Mouse (Mus musculus): ENCODE data around the gene Dmrtb1. TPM values are rescaled to one million over a fixed set of nuclear protein-coding genes. Genes with fewer than 3 reads are reported as not detected.

Dmrtb1 gene
- total RNA-seq, 1 experiment: 1.7 TPM

DNA sequence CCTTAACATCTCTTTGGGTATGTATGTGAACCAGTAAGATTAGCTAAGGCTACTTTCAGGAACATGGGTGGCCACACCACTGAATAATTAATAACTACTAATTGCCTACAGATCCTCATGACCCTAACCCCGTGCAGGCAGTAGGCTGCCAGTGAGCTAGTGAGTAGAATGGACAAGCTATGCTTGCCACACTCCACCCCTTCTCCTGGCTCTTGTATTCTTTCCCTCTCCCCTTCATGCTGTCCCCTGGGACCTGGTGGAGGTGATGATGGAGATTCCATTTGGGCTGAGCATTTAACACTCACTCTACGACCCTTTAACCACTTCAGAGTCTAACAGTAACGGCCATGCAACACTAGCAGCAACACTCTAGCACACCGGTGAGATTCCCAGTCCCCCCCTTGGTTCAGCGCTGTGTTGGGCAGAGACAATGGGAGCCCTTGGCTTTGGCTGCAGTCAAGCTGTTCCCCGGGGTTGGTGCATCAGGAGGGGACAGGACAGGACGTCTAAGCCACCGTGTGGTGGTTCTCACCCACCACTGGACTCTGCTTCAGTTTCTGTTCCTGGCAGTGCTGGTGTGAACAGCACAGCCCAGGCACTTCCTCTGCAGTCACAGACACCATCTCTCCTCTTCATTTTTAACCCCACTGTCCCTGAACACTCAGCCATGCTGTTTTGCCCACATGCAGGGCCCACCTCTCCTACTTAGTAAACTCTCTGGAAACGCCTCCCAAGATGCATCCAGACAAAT is 2.8 kb downstream of the Dmrtb1 start:
- no peak overlapping the region for H3K9ac ChIP-seq (ENCODE audit: insufficient read depth, low read depth, low read length, poor library complexity, severe bottlenecking)
- TF ChIP-seq CHD2 (IDR thresholded peaks at IDR 0.05; ENCODE audit: low read depth, low read length): no peak
- TF ChIP-seq MAFK (IDR thresholded peaks at IDR 0.05; ENCODE audit: insufficient read depth, low read depth, low read length): no peak
- TF ChIP-seq ZC3H11A (IDR thresholded peaks at IDR 0.05; ENCODE audit: borderline replicate concordance, low read depth, low read length): no peak
- TF ChIP-seq HCFC1 (IDR thresholded peaks at IDR 0.05; ENCODE audit: borderline replicate concordance, insufficient read depth, low read length): no peak
- no peak for TF ChIP-seq ZNF384 (IDR thresholded peaks at IDR 0.05; ENCODE audit: low read depth, low read length)
- H3K27ac ChIP-seq (ENCODE audit: insufficient read depth, low read depth, low read length, poor library complexity, severe bottlenecking): no peak overlapping the region
- no peak for DNase-seq (ENCODE audit: low read depth, low spot score)
- no peaks in the 10 kb centered on the region for H3K36me3 ChIP-seq (ENCODE audit: control insufficient read depth, insufficient read depth, low read length, poor library complexity, severe bottlenecking)
- in situ Hi-C loops (cut with MboI; ENCODE audit: low sequenced_read_pairs in 2 of 2, unreplicated experiment in 2 of 2): no loop called here
- peaks cover 0 to 4% of the 10 kb centered on the region in 2 experiments; a peak in 1 of 4 replicates for H3K4me1 ChIP-seq (ENCODE audit: control insufficient read depth in 2 of 2, insufficient read depth in 2 of 2, low read length in 2 of 2, poor library complexity in 1 of 2)
- H3K9me3 ChIP-seq (ENCODE audit: control insufficient read depth, insufficient read depth, low read depth, low read length): no peaks in the 10 kb centered on the region
- no peak overlapping the region for H3K4me3 ChIP-seq (ENCODE audit: insufficient read depth in 1 of 2, low read depth in 1 of 2, low read length in 2 of 2, poor library complexity in 1 of 2, severe bottlenecking in 1 of 2)

DNA sequence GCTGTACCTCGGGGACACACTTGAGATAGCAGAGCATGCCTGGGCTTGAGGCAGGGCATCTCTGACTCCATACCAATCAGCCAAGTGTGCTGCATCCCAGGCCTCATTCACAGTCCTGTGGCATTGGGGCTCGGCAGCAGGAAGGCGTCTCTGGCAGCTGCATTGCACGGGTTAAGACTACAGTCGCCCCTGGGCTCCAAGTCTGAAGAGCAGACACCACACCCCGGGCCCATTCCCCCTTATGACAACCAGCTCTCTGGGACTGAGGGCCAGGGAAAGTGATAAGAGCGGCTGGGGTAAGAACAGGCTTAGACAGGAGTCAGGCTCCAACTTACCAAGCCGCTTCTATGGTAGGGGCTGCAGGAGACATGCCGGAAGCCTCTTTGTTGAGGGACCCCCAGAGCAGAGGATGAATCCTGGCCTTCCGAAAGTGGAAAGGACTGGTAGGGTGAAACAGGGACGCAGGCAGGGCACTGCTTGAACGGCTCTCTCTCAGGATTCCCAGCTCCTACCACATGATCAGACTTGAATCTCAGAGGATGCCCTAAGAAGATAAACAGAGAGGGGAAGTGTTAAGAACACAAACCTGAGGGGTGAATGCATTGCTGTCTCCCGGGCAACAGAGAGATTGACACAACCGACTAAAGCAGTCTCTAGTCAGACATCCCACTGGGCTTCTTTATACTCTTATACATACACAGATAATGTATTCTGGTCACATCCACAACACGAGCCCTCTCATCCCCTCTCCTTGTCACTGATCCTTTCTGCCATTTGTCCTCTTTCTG is 3.5 kb downstream of the Dmrtb1 start:
- DNase-seq (ENCODE audit: low read depth, low spot score): no peak
- in situ Hi-C loops (cut with MboI; ENCODE audit: low sequenced_read_pairs in 2 of 2, unreplicated experiment in 2 of 2): no loop called here
- no peak overlapping the region for H3K4me3 ChIP-seq (ENCODE audit: insufficient read depth in 1 of 2, low read depth in 1 of 2, low read length in 2 of 2, poor library complexity in 1 of 2, severe bottlenecking in 1 of 2)
- TF ChIP-seq MAFK (IDR thresholded peaks at IDR 0.05; ENCODE audit: insufficient read depth, low read depth, low read length) (no peak), HCFC1 (IDR thresholded peaks at IDR 0.05; ENCODE audit: borderline replicate concordance, insufficient read depth, low read length) (no peak), CHD2 (IDR thresholded peaks at IDR 0.05; ENCODE audit: low read depth, low read length) (no peak), ZC3H11A (IDR thresholded peaks at IDR 0.05; ENCODE audit: borderline replicate concordance, low read depth, low read length) (no peak), ZNF384 (IDR thresholded peaks at IDR 0.05; ENCODE audit: low read depth, low read length) (no peak)
- H3K4me1 ChIP-seq (ENCODE audit: control insufficient read depth in 2 of 2, insufficient read depth in 2 of 2, low read length in 2 of 2, poor library complexity in 1 of 2): peaks cover 0 to 3% of the 10 kb centered on the region in 2 experiments; a peak in 1 of 4 replicates
- H3K9me3 ChIP-seq (ENCODE audit: control insufficient read depth, insufficient read depth, low read depth, low read length): no peaks in the 10 kb centered on the region
- no peak overlapping the region for H3K27ac ChIP-seq (ENCODE audit: insufficient read depth, low read depth, low read length, poor library complexity, severe bottlenecking)
- no peaks in the 10 kb centered on the region for H3K36me3 ChIP-seq (ENCODE audit: control insufficient read depth, insufficient read depth, low read length, poor library complexity, severe bottlenecking)
- no peak overlapping the region for H3K9ac ChIP-seq (ENCODE audit: insufficient read depth, low read depth, low read length, poor library complexity, severe bottlenecking)

DNA sequence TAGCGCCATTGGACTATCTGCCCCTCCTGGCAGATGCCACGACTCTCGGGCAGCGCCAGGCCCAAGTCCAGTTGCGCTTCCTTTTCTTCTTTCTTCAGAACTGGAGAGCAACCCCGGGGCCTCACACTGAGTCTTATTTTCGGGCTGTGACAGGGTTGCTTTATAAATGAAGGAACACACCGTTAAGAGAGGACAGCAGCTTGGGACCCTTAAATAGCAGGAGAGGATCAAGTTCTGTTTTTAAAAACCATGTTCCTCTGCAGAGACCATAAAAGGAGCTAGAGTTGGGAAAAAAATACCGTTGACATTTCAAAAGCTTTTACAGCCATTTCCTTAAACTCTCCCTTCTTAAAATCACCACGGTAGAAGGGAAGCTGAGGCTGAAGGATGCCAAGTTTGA is 8.4 kb downstream of the Dmrtb1 start:
- TF ChIP-seq ZC3H11A (IDR thresholded peaks at IDR 0.05; ENCODE audit: borderline replicate concordance, low read depth, low read length): no peak
- no peak for TF ChIP-seq HCFC1 (IDR thresholded peaks at IDR 0.05; ENCODE audit: borderline replicate concordance, insufficient read depth, low read length)
- no peak for TF ChIP-seq MAFK (IDR thresholded peaks at IDR 0.05; ENCODE audit: insufficient read depth, low read depth, low read length)
- TF ChIP-seq ZNF384 (IDR thresholded peaks at IDR 0.05; ENCODE audit: low read depth, low read length): no peak
- no peak for TF ChIP-seq CHD2 (IDR thresholded peaks at IDR 0.05; ENCODE audit: low read depth, low read length)
- H3K4me3 ChIP-seq (ENCODE audit: insufficient read depth in 1 of 2, low read depth in 1 of 2, low read length in 2 of 2, poor library complexity in 1 of 2, severe bottlenecking in 1 of 2): no peak overlapping the region
- H3K27ac ChIP-seq (ENCODE audit: insufficient read depth, low read depth, low read length, poor library complexity, severe bottlenecking): no peak overlapping the region
- no peak overlapping the region for H3K9ac ChIP-seq (ENCODE audit: insufficient read depth, low read depth, low read length, poor library complexity, severe bottlenecking)
- no peaks in the 10 kb centered on the region for H3K9me3 ChIP-seq (ENCODE audit: control insufficient read depth, insufficient read depth, low read depth, low read length)
- H3K36me3 ChIP-seq (ENCODE audit: control insufficient read depth, insufficient read depth, low read length, poor library complexity, severe bottlenecking): no peaks in the 10 kb centered on the region
- no peak for DNase-seq (ENCODE audit: low read depth, low spot score)
- in situ Hi-C loops (cut with MboI; ENCODE audit: low sequenced_read_pairs in 2 of 2, unreplicated experiment in 2 of 2): no loop called here
- H3K4me1 ChIP-seq (ENCODE audit: control insufficient read depth in 2 of 2, insufficient read depth in 2 of 2, low read length in 2 of 2, poor library complexity in 1 of 2): peaks cover 0 to 3% of the 10 kb centered on the region in 2 experiments; a peak in 1 of 4 replicates

DNA sequence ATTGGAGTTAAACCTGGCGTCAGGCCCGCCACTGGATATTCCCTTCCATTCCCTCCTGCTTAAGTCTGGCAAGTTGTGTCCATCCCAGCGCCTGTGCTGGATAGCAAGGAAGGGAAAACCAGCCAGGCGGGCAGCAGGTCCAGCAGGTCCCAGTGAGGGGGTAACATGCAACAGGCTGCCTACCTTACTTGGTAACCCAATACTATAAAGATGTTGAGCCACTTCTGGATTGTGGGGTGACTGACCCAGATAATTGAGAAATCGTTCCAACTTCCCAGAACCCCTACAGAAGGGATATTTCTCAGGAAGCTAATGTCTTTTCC is 9.7 kb downstream of the Dmrtb1 start:
- Histone ChIP-seq H3K4me1 (ENCODE audit: control insufficient read depth in 2 of 2, insufficient read depth in 2 of 2, low read length in 2 of 2, poor library complexity in 1 of 2) (no peaks in the 10 kb centered on the region; a peak in 1 of 4 replicates), H3K9ac (ENCODE audit: insufficient read depth, low read depth, low read length, poor library complexity, severe bottlenecking) (no peak overlapping the region), H3K9me3 (ENCODE audit: control insufficient read depth, insufficient read depth, low read depth, low read length) (no peaks in the 10 kb centered on the region), H3K4me3 (ENCODE audit: insufficient read depth in 1 of 2, low read depth in 1 of 2, low read length in 2 of 2, poor library complexity in 1 of 2, severe bottlenecking in 1 of 2) (no peak overlapping the region), H3K27ac (ENCODE audit: insufficient read depth, low read depth, low read length, poor library complexity, severe bottlenecking) (no peak overlapping the region), H3K36me3 (ENCODE audit: control insufficient read depth, insufficient read depth, low read length, poor library complexity, severe bottlenecking) (no peaks in the 10 kb centered on the region)
- no peak for DNase-seq (ENCODE audit: low read depth, low spot score)
- TF ChIP-seq ZC3H11A (IDR thresholded peaks at IDR 0.05; ENCODE audit: borderline replicate concordance, low read depth, low read length) (no peak), MAFK (IDR thresholded peaks at IDR 0.05; ENCODE audit: insufficient read depth, low read depth, low read length) (no peak), HCFC1 (IDR thresholded peaks at IDR 0.05; ENCODE audit: borderline replicate concordance, insufficient read depth, low read length) (no peak), ZNF384 (IDR thresholded peaks at IDR 0.05; ENCODE audit: low read depth, low read length) (no peak), CHD2 (IDR thresholded peaks at IDR 0.05; ENCODE audit: low read depth, low read length) (no peak)
- in situ Hi-C loops (cut with MboI; ENCODE audit: low sequenced_read_pairs in 2 of 2, unreplicated experiment in 2 of 2): no loop called here

Data from ES-E14 (cell line).